Mouse (Mus musculus) cerebellum, postnatal 25 days (tissue): ENCODE results near the gene Mcm3.
A peak's percentile ranks its signal among the peaks of the same experiment; 100 is the strongest.
"Not testable (repeated sequence)": the region's sequence is repeated elsewhere in the genome, so short reads cannot be mapped to it uniquely, and the experiment has no call there.

Experiments
- DNase-seq, 2 experiments: peaks; one replicate each; pipeline ENCODE4 v3.0.0; 2021; ENCODE audit warnings: mixed read lengths in 2 of 2

The Mcm3 gene

DNA sequence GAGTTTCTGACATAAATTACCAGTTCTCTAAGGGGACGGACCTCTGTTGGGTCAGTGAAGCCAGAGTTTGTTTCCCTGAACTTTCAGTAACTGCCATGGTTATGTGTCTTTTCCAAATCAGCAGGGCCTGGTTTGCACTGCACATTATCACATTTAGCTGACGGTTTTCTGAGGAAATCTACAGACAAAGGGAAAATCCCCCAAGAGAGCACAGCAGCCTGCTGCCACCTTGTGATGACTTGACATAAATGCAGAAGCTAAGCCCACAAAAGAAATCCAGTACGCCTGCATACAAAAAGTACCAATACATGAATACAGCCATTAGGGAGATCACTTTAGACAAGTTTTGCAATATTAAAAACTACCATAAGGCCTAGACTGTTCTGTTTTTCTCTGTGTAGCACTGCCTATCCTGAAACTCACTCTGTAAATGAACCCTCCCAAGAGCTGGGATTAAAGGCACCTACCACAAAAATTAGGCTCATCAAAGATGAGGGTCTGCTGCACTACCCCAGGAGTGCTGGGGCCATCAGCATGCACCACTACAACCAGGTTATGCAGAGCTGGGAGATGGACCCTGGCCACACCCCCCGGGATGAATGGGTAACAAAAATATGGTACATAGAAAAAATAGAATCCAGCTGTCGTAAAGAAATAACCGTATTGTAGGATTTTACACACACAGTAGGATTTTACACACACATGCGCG, 18.3 kb downstream of the Mcm3 start:
- DNase-seq: peak in 1 of 2 experiments; percentile 29

DNA sequence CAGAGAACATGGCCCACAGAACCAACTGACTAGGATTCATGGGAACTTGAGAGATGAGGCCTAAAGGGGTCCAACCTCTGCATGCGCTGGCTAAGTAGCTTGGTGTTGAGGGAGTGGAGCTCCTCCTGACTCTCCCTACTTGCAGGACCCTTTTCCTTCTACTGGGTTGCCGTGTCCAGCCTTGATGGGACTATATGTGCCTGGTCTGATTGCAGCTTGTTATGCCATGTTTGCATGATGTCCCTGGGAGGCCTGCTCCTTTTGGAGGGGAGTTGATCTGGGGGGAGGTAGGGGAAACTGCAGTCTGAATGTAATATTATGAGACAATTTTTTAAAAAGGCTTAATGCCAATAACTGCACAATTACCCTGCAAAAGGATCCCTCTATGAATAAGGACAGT, 18.8 kb downstream of the Mcm3 start:
- DNase-seq: no peak

DNA sequence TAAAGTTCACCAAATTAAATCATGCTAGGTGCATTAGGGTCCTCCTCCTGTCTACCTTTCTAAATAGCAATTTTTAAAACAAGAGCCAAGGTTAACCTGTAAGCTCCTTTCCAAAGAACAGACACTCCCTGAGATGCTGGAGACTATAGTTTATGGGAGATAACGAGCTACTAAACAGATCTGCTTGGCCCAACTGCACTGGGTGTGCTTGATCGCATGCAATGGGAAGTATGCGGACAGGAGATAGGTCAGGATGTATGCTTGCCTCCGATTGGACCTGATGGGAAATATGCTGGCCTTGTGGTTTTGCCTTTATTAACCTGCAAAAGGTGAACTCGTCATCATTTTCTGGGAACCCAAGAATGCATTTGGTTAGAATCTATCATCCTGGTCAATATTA, 24.9 kb downstream of the Mcm3 start:
- DNase-seq: no peak

DNA sequence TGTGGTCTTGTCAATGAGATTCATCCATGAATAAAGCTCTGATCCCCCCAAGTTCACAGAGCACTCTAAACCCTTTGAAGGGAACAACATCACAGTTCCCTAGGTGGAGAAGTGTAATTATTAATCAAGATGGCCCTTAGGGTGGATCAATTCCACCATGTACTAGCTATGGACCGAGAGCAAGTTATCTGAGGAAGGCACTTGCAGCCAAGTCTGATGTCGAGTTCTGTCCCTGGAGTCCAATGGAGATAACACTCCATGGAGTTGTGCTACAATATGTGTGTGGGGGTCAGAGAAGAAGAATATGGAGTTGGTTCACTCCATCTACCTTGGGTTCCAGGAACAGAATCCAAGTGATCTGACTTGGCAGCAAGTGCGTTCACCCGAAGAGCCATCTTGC, 25.4 kb downstream of the Mcm3 start:
- DNase-seq: no peak

DNA sequence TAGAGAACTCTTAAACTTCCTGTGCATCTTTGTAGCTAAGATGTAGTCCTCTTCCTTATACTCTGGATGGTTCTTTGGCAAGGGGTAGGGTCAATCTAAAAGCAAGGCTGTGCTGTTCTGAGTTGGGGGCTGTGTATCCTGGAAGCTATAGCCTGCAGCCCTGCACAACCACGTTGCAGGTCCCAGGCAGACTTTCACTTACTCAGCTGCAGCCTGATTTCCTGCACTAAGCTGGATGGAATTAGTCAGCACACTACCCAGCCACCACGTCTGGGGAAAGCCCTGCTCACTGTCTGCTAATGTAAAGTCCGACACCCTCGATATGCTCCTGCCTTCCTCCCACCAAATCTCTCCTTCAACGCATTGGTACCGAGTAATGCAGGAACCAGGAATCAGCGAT, 28.7 kb downstream of the Mcm3 start:
- DNase-seq: no peak

DNA sequence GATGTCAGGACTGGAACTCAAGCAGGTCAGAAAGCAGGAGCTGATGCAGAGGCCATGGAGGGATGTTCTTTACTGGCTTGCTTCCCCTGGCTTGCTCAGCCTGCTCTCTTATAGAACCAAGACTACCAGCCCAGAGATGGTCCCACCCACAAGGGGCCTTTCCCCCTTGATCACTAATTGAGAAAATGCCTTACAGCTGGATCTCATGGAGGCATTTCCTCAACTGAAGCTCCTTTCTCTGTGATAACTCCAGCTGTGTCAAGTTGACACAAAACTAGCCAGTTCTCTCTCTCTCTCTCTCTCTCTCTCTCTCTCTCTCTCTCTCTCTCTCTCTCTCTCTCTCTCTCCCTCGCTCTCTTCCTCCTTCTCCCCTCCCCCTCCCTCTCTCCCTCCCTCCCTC, 29.6 kb downstream of the Mcm3 start, which contains the start of gene Il17f:
Il17f (minus strand) TSS at position 101 of the 400 bp plus-strand sequence.
- not testable (repeated sequence) for DNase-seq

DNA sequence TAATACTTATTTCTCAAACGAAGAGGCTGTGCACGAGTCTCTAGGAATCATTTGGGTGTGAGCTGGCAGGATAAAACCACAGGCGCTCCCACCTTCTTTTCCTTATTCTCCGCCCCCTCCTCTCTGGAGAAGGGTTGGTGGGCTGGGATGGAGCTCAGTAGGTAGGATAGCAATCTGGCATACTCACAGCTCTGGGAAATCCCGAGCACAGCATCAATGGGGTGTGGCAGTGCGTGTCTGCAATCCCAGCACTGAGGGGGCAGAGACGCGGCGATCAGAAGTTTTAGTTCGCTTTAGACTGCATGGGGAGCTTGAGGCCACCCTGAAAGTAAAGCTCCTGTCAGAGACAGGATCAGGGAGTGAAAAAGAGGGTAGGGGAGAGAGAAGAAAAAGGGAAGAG, 31.7 kb downstream of the Mcm3 start:
- DNase-seq: no peak

DNA sequence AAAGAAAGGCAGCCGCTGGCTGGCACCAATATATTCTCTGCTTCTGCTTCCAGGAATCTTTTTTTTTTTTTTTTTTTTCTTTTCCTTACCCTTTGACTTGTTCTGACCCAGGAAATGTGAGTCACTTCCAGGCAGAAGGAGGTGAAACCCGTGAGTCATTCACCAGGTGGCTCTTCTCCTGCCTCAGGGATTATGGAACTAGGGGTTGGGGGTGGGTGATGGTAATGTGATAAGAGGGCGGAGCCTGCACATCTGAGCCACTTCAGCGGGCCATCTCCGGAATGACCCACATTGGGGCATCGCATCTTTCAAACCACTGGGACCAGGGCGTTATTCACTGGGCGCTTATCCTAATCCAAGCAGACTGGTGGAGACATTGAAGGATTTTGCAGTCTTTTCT, 33.1 kb downstream of the Mcm3 start:
- no peak for DNase-seq

DNA sequence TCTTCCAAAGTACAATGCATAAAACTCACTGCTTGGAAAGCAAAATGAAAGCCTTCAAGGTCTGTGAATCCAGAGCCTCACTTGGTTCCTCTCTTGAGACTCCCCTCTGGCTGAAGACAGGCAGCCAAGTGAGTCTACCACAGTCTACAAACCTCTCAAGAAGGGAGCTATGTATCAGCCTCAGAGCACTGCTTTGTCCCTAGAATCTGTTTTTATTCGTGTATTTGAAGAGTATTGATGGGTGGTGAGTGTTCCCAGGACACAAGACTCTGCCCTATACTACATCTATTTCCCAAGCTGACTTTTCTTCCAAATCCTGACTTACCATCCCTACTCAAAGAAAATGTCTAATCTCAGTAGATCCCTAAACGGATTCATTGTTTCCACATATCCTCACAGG, 41.7 kb downstream of the Mcm3 start:
- DNase-seq: no peak

DNA sequence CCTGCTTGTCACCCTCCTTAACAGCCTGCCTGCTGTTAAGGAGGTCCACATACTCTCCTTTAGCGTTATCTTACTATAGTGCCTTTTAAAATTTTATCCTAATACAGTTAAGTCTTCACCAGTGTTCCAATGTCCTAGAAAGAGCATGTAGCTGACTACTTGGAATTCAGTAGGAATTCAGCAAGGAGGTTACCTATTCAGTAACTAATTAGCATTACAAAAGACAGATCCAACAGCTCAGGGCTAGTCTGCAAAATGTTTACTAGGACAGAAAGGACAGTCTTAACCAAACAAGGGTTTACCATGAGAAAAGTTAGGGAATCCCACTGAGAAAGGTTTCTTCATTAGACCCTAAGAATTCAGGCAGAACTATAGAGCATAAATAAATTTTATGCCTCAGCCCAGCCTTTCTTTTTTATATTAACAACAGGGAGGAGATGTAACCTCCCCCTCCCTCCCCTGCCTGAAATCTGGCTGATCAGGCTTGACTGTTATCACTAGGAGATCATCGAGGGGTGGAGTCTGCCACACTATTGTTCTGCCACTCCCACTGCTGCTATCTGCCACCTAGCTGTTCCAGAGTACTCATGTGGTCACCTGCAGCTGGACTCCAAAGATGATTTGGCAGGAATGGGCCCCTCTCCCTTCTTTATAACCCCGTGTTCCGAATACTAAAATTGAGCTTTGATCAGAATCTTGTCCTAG, 45.9 kb downstream of the Mcm3 start:
- DNase-seq: not testable (repeated sequence)

DNA sequence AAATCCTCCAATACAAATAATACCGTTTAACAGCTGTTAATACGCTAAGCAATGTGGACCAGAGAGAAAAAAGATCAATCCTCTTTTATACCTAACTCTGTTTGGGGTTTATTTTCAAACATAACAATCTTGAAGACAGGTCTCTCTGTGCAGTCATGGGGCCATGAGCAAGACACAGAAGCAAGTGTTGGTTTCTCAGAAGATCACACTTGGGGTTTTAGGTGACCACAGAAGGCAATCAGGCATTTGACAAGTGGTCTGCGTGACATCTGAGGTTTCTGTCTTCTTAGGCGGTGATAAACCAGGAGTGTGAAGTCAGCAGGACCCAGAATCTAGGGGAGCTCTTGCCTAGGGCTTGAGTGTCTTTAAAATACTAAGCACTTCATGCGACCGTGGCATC, 53.6 kb downstream of the Mcm3 start:
- no peak for DNase-seq

DNA sequence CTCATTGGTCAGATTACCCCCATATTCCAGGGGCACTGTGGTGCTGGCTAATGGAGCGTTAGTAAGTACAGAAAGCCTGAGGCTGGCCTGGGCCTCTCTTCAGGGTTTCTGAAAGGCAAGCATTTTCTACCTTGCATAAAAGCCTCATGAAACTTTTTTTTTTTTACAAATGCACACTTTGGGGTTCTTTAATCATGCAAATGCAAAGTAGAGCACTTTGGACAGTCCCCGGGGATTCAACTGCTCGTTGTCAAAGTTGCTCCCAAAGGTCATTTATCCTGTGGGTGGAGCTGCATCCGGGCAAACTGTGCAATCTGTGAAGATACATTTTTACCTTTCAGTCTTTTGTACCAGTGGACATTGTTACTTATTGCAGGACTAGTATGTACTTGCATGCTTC, 58.7 kb downstream of the Mcm3 start:
- no peak for DNase-seq

DNA sequence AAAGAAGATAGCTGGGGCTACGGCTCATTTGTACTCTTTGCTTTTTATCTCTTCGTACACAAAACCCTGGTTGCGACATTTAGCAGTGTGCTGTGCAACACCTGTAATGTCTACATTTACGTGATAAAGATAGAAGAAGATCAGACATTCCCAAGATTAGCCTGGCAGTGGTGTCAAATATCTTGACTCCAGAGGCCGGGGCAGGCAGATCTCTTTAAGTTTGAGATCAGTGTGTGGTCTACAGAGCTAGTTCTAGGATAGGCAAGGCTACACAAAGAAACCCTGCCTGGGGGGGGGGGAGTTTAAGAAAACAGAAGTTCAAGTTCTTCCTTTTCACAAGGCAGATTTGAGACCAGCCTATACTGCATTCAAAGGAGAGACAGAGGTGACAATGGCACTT, 59.8 kb downstream of the Mcm3 start:
- no peak for DNase-seq

DNA sequence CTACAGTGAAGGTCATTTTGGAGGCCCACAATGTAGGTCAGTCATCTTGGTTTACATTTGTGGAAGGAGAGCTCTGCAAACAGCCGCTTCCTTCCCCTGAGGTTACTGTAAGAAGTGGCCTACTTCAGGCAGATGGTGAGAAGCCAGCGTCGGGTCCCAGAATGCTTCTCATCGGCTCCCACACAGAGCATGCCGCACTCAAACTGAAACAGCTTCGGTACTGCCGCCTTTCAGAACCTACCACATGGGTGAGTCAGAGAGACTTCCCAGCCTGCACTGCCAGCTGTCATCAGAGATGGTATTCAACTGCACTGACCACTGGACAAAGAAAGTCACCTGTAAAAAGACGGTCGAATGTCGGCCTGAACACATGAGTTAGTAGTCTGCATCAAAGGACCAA, 60.3 kb downstream of the Mcm3 start:
- DNase-seq: no peak

DNA sequence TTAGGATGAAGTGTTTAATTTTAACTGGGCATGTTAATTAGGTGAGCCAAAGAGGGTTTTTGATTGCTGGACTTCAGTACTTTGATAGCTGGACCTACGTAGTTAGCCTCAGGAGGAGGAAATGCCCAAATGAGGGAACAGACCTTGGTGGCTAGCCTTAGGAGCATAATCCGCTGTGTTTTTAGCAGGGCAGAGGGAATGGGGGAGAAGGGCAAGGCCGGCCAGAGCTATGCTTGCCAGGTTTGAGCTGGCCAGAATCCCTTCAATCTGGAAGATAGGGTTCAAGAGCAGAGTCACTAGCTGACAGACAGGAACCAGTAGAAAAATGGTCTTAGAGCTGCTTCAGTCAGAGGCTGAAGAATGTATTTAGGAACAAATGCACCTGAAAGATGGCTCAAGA, 62.5 kb downstream of the Mcm3 start:
- DNase-seq: no peak

DNA sequence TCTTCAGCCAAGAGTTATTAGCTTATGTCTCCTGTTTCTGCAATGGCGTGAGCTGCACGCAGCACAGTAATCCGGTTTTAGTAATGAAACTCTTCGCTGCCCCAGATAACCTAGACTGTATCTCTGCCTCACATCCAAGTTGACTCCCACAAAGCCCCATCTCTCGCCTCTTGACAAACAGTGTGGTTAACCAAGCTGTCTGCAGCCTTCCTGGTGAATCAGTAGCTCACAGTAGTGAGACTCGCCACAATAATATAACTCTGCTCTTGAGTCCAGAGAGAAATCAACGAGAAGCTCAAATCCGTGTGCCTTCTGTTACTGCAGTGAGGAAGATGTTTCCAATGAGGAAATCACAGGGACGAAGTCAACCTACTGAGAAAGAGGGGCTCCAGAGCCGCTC, 65.7 kb downstream of the Mcm3 start:
- DNase-seq: no peak
